Mouse (Mus musculus): ENCODE data around the gene Gm6034. TPM values are rescaled to one million over a fixed set of nuclear protein-coding genes. Genes with fewer than 3 reads are reported as not detected.
A peak's percentile ranks its signal among the peaks of the same experiment; 100 is the strongest.
"Not testable (repeated sequence)": the region's sequence is repeated elsewhere in the genome, so short reads cannot be mapped to it uniquely, and the experiment has no call there.

Gm6034 gene
- polyA plus RNA-seq, 1 experiment, result not detected

GRCm38 (mm10) chr17:36093936-36094335 lies 51.2 kb downstream of the Gm6034 start:
- no peak for TF ChIP-seq CTCF (IDR thresholded peaks at IDR 0.05; ENCODE audit: borderline replicate concordance, extremely low read depth, insufficient read depth, insufficient read length)
- TF ChIP-seq POLR2A (IDR thresholded peaks at IDR 0.05; ENCODE audit: borderline replicate concordance, extremely low read depth, insufficient read depth, insufficient read length, poor library complexity, severe bottlenecking), result no peak
- no peak for DNase-seq (ENCODE audit: low read depth)

- DNase-seq (ENCODE audit: low read depth), result not testable (repeated sequence)
Observed at GRCm38 (mm10) chr17:36099603-36100002, 56.8 kb downstream of the Gm6034 start.

GRCm38 (mm10) chr17:36102091-36102490 lies 59.3 kb downstream of the Gm6034 start:
- DNase-seq (ENCODE audit: low read depth), result peak; percentile 23

Other genes with a start within 250 kb of the Gm6034 start
- 4.8 and 5.1 TPM in 2 replicates for gene Ier3, start 221.3 kb upstream of the Gm6034 start, polyA plus RNA-seq (2012; rRNA removed)
- gene Flot1, start 219.7 kb upstream of the Gm6034 start, polyA plus RNA-seq (2012; rRNA removed), result 87.1 and 101 TPM in 2 replicates
- 3,347 and 3,555 TPM in 2 replicates for gene Tubb5, start 204.7 kb upstream of the Gm6034 start, polyA plus RNA-seq (2012; rRNA removed)
- 18.8 and 23.7 TPM in 2 replicates for gene Mdc1, start 201.4 kb upstream of the Gm6034 start, polyA plus RNA-seq (2012; rRNA removed)
- 26.9 and 38.3 TPM in 2 replicates for gene Nrm, start 181.6 kb upstream of the Gm6034 start, polyA plus RNA-seq (2012; rRNA removed)
- gene Ppp1r18, start 177.4 kb upstream of the Gm6034 start, polyA plus RNA-seq (2012; rRNA removed), result 46.9 and 48.9 TPM in 2 replicates
- gene Dhx16, start 163.1 kb upstream of the Gm6034 start, polyA plus RNA-seq (2012; rRNA removed), result 66.0 and 71.9 TPM in 2 replicates
- gene 2310061I04Rik, start 145.5 kb upstream of the Gm6034 start, polyA plus RNA-seq (2012; rRNA removed), result 83.5 and 92.4 TPM in 2 replicates
- gene Atat1, start 132.9 kb upstream of the Gm6034 start, polyA plus RNA-seq (2012; rRNA removed), result 638 and 656 TPM in 2 replicates
- gene Mrps18b, start 126.6 kb upstream of the Gm6034 start, polyA plus RNA-seq (2012; rRNA removed), result 43.9 and 51.4 TPM in 2 replicates
- 52.8 and 60.8 TPM in 2 replicates for gene Ppp1r10, start 126.5 kb upstream of the Gm6034 start, polyA plus RNA-seq (2012; rRNA removed)
- 78.3 and 89.3 TPM in 2 replicates for gene Abcf1, start 73.2 kb upstream of the Gm6034 start, polyA plus RNA-seq (2012; rRNA removed)
- 31.2 and 52.4 TPM in 2 replicates for gene Gnl1, start 63.1 kb upstream of the Gm6034 start, polyA plus RNA-seq (2012; rRNA removed)
- gene Prr3, start 62.7 kb upstream of the Gm6034 start, polyA plus RNA-seq (2012; rRNA removed), result 72.1 and 81.6 TPM in 2 replicates
- 0.08 and 0.19 TPM in 2 replicates for gene H2-T24, start 22.4 kb upstream of the Gm6034 start, polyA plus RNA-seq (2012; rRNA removed)
- gene H2-T23, start 10.1 kb upstream of the Gm6034 start, polyA plus RNA-seq (2012; rRNA removed), result 5.4 and 9.9 TPM in 2 replicates
- gene H2-T22, start 214 bp upstream of the Gm6034 start, polyA plus RNA-seq (2012; rRNA removed), result 6.5 and 8.0 TPM in 2 replicates
- gene Gm11127, start 15.4 kb downstream of the Gm6034 start, polyA plus RNA-seq (2012; rRNA removed), result 0.06 TPM in 1 of 2 replicates, not detected in the other
- gene Gm19684, start 78.7 kb downstream of the Gm6034 start, polyA plus RNA-seq (2012; rRNA removed), result not detected in 2 replicates
- gene Gm7030, start 86.5 kb downstream of the Gm6034 start, polyA plus RNA-seq (2012; rRNA removed), result not detected in 2 replicates
- gene Gm8909, start 125.6 kb downstream of the Gm6034 start, polyA plus RNA-seq (2012; rRNA removed), result 0.16 TPM in 1 of 2 replicates, not detected in the other
- not detected in 2 replicates for gene H2-T3, start 147.3 kb downstream of the Gm6034 start, polyA plus RNA-seq (2012; rRNA removed)
- 76.1 and 111 TPM in 2 replicates for gene Rpp21, start 215.1 kb downstream of the Gm6034 start, polyA plus RNA-seq (2012; rRNA removed)
- gene Trim39, start 229.3 kb downstream of the Gm6034 start, polyA plus RNA-seq (2012; rRNA removed), result 45.9 and 47.9 TPM in 2 replicates
- gene H2-M10.2, start 243.5 kb downstream of the Gm6034 start, polyA plus RNA-seq (2012; rRNA removed), result not detected in 2 replicates

All from brain, embryonic 14.5 days (tissue).